Mouse (Mus musculus) spleen, adult 18-20 months (tissue): ENCODE results near the gene Mtmr3.

Experiments
- DNase-seq, 2 experiments: peaks; one replicate each; pipeline ENCODE4 v3.0.0; 2022; ENCODE audit warnings: mixed read lengths in 2 of 2

Gene Mtmr3

GRCm38 (mm10) chr11:4461154-4461553, 133.5 kb downstream of the Mtmr3 start:
- no peak for DNase-seq

GRCm38 (mm10) chr11:4460615-4461014, 134.0 kb downstream of the Mtmr3 start:
- DNase-seq: no peak

- DNase-seq: no peak
Observed at GRCm38 (mm10) chr11:4454895-4455535, 139.6 kb downstream of the Mtmr3 start.

- DNase-seq: no peak
Observed at GRCm38 (mm10) chr11:4452467-4453184, 142.0 kb downstream of the Mtmr3 start.

GRCm38 (mm10) chr11:4451116-4451515, 143.5 kb downstream of the Mtmr3 start:
- peak in 1 of 2 experiments; percentile 45 for DNase-seq

- DNase-seq: no peak
Observed at GRCm38 (mm10) chr11:4446195-4446868, 148.3 kb downstream of the Mtmr3 start.

GRCm38 (mm10) chr11:4442280-4442679, 152.4 kb downstream of the Mtmr3 start:
- no peak for DNase-seq

GRCm38 (mm10) chr11:4440978-4441377, 153.7 kb downstream of the Mtmr3 start, which contains the start of gene Hormad2:
Gene Hormad2, minus strand, starts transcription at chr11:4441105.
- DNase-seq: peak in 1 of 2 experiments; percentile 9

GRCm38 (mm10) chr11:4438211-4438610, 156.5 kb downstream of the Mtmr3 start:
- no peak for DNase-seq

GRCm38 (mm10) chr11:4437318-4437717, 157.3 kb downstream of the Mtmr3 start:
- DNase-seq: no peak

GRCm38 (mm10) chr11:4436631-4437030, 158.0 kb downstream of the Mtmr3 start:
- DNase-seq: no peak

GRCm38 (mm10) chr11:4434461-4434860, 160.2 kb downstream of the Mtmr3 start:
- DNase-seq: no peak
